Mouse (Mus musculus): ENCODE measurements around the gene Hoxd10.

The Hoxd10 gene

DNA sequence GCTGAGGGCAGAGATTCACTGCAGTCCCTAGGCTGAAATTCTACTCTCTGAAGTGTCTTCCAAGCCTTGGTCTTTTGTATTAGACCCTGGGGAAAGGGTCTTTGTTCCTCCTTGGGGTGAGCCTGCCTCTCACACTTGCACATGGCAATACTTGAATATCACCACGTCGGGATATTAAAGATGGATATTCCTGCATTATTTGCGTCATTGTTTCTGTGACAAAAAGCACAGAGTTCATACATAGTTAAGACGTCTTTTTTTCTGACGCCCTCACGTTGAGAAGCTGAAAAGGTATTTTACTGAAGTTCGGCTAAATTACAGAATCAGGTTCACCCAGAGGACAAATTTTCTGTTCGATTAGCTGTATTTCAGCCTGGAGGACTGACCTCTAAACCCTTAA is 38.6 kb downstream of the Hoxd10 start:
- DNase-seq (ENCODE audit: low read depth, low spot score): no peak

DNA sequence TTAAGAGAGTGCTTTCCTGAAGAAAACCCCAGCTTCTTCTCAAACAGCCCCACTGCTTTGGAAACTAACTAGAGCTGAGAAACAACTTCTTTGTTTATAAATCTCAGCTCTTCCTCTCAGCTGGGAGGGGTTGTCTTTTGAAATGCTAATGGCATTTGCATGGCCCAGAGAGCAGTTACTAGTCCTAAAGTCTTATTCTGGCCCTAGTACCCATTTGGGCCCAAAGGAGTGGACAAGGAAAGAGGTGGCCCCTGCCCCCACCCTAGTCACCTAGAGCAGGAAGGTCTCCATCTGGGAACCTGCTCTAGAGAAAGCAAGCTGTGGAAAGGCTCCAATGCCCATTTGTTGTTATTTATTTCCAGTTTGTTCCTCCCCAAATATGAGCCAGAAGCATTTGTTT is 39.3 kb downstream of the Hoxd10 start:
- no peak for DNase-seq (ENCODE audit: low read depth, low spot score)

DNA sequence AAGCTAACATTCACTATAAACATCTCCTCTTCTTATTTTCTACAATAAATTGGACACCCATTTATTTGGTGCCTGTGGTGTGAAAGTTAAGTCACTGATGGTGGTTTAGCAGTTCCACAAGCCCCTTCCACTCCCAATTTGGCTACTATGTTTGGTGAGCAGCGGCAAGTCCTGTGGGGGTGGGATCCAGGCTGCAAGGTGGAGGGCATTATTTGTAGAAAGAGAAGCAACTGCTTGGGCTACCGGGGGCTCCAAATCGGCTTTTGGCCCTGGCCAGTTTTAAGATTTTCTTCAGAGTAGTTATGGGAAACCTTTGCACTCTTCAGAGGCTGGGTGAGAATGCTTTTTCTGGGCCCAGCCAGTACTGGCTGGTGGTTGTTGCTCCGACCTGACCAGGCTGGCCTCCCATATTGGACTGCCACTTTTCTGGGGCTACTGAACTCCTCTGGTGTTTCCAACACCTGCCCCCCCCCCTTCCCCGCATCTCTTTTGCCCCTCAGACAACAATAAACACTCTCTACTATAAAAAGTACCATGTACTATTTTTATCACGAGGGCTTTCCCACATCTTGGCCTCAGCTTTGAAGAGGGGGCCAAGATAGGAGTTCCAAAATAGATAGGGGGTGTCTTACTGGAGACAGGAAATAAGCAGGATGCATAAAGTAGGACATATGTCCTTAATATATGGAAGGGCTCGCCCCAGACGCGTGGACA is 40.2 kb downstream of the Hoxd10 start:
- DNase-seq (ENCODE audit: low read depth, low spot score): no peak

DNA sequence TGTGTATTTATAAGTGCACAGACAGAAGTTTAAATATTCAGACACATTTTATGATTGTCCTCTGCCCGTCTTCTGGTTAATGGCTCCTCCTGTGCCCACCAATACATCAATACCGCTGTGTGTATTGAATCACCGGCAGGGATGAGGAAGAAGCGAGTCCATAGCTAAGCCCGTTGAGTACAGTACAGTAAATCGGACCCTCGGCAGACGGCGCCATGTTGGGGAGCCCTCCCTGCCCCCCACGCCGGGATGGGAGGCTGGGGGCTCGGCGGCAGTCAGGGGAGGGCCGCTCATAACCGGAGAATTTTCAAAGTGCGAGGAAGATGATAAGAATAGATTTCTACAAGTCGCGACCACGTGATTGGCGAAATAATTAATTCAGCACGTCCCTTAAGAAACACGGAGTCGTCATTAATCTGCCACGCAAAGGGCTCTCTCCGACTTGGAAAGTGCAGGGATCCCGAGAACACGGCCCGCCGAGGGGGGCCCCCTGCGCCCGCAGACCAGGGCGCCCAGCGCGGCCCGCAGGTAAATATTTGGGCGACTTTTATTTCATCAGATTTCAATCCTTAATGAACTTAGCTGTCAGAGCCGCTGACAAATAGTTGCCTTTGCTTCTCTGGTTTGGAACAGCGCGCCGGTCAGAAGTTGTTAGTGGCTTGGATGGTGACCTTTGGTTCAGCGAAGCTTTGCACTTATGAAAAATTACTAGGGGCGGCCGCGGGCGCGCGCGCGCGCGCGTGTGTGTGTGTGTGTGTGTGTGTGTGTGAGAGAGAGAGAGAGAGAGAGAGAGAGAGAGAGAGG is 41.0 kb downstream of the Hoxd10 start:
- no peak for DNase-seq (ENCODE audit: low read depth, low spot score)

DNA sequence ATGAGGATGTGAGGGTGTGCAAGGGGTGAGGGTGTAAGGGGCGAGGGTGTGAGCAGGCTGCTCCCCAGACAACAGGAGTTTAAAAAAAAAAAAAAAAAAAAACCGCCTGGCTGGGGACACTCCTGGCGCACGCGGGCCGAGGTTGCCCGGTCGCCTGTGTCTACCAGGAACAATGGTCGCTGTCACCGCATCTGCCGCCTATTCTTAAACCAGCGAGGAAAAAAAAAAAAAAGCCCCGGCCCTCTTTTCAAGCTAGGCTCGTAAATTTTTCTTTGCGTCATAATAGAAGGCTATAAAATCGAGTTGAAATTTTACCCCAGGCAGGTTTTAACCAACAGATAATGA is 41.6 kb downstream of the Hoxd10 start:
- DNase-seq (ENCODE audit: low read depth, low spot score): no peak

DNA sequence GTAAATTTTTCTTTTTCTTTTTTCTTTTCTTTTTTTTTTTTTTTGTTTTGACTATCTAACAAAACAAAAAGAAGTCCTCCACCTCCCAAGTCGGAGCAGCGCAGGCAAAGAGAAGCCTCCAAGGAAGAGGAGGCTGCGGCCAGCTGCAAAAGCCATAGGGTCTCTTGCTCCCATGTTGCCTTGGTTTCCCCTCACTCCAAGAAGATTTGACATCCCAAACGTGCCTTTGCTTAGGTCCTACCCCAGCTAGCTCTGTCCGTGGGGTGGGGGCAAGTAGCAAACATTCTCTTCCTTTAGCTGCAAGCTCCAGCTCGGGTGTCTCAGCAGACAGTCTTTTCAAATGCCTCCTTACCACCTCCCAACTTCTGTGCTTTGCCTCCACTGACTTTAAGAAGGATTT is 42.0 kb downstream of the Hoxd10 start:
- DNase-seq (ENCODE audit: low read depth, low spot score): no peak

DNA sequence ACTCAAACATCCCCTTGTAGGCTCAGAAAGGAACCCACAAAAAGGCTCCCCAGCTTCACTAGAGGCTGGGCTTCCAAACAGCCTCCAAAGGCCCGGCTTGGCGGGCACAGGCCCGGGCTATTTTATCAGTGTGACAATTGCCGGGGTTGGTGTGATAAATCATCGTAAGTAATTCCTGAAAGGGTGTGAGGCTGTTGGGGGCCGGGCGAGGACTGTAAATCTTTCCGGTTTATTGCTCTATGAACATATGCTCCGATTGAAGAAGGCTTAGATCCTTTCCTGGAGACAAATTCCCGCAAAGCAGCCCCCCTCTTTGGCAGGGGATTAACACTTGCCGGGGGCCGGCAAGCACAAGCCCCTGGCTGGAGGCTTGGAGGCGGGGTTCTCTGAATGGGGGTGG is 42.7 kb downstream of the Hoxd10 start:
- no peak for DNase-seq (ENCODE audit: low read depth, low spot score)

DNA sequence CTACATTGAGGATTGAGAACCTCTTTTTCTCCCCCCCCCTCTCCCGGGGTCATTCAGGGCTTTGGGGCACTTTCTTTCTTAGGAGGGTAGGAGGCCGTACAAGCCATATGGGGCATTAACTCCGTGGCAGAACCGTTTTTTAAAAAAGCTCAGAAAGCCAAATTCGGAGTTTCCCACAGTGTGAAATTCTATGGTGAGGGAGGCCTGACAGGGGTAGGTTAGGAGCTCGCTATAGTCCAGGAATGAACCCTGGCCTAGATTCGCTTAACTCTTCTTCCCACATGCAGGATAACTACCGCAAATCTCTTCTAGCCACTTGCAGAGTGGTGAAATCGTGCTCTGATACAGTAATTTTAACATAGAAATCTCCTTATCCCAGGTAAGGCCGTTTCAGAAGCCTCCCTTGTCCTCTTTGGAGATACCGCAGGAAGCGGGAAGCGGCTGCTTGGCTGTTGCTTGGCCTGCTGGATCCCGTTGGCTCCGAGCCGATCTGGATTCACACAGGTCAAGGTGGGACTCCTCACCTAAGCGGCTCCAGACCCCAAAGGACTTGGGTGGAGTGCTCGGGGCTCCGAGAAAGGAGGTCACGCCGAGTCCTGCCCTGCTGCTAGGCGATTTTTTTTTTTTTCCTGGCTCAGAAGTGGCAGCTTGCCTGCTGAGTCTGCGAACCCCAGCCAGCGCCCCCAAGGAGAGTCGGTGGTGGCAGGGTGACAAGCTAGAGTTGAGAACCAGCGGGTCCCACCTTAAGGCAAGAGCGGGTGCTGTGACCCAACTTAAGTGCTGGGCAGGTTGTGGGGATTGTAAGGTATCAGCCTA is 43.5 kb downstream of the Hoxd10 start:
- DNase-seq (ENCODE audit: low read depth, low spot score): no peak

DNA sequence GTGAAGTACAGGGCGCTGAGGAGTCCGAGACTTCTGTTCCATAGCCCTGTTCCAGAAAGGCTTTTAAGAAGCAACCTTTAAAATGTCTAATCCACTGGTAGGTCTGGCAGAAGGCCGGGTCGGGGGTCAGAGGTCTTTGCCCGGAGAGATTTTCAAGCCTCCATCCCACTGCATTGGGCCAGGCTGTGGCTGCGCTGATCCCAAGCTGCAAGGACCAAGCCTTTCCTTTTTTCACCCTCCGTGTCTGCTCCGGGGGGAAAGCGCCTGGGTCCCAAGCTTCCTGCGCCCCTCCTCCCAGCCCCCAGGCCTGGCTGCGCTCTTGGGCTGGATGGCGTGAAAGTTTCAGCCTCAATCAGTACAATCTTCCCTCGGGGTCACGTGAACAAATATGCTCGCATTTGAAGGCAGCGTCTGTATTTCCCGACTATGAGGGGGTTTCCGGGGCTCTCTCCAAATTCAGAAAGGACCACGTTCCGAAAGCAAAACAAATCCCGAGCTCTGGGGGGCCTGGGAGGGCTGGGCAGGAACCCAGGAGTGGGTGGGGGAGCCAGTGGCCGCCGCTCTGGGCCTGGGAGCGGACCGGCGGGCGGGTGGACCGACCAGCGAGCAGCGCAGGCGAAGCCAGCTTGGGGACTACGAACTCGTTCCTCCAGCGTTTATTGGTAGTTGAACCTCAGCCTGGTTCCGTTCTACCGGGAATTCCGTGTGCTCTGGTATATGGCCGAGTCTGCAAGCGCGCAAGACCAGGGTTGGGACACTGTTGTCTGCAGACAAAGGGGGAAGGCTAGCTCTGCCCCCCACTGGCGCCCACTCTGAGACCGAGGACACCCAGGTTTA is 44.3 kb downstream of the Hoxd10 start:
- no peak for DNase-seq (ENCODE audit: low read depth, low spot score)

DNA sequence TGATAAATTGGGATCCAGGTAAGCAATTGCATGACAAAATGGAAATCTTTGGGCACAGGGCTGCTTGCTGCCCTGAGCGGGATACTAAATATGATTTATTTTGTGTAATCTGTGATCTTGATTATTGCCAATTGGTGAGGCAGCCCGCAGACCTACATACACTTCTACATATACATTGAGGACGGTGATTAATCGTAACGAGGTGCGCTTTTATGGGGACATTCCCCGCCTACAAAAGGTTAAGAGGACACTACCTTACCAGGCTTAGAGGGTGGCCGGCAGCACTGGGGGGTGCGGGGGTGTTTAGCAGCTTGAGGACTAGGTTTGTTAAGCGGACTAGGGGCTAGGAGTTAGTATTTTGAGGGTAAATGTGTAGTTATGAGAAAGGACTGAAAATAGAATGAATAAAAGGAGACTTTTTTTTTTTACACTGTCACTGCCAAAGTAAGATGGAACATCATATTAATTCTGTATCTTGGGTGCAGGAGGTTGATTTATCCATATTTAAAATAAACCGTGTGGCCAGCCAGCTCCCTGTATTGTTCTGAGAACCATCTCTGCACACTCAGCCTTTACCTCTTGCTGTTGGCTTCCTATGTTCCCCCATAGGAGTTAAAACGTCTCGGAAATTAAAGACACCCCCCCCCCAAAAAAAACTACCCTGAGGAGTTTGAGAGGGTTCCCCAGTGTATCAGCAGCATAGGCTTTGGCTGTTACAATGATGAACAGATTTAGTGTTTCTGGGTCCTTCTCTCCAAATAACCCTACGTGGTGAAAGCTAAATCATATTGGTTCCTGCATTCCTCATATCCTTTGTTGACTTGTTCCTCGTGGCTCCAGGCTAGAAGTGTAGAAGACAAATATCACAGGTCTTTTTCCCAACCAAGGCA is 45.2 kb downstream of the Hoxd10 start:
- no peak for DNase-seq (ENCODE audit: low read depth, low spot score)

DNA sequence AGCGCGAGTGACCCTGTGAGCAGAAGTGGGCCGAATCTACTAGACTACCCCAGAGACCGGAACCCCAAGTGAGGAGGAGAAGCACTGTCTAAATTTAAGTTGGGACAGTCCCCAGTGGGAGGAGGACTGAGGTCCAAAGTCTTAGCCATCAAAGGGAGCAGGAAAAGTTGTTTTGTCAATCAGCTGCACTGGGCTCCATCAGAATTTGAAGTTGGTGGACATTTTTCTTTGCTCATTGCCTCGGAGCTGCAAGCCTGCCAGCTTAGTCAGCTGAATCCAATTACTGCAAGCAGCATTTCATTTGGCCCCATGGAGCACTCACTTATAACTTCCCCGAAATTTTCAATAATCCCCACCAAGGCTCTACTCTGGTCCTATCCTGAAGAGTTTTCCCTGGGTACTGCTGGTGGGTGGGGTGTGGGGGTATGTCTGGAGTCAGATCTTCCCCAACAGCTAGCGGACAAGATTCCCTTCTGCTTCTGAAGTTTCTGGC is 45.9 kb downstream of the Hoxd10 start:
- no peak for DNase-seq (ENCODE audit: low read depth, low spot score)

DNA sequence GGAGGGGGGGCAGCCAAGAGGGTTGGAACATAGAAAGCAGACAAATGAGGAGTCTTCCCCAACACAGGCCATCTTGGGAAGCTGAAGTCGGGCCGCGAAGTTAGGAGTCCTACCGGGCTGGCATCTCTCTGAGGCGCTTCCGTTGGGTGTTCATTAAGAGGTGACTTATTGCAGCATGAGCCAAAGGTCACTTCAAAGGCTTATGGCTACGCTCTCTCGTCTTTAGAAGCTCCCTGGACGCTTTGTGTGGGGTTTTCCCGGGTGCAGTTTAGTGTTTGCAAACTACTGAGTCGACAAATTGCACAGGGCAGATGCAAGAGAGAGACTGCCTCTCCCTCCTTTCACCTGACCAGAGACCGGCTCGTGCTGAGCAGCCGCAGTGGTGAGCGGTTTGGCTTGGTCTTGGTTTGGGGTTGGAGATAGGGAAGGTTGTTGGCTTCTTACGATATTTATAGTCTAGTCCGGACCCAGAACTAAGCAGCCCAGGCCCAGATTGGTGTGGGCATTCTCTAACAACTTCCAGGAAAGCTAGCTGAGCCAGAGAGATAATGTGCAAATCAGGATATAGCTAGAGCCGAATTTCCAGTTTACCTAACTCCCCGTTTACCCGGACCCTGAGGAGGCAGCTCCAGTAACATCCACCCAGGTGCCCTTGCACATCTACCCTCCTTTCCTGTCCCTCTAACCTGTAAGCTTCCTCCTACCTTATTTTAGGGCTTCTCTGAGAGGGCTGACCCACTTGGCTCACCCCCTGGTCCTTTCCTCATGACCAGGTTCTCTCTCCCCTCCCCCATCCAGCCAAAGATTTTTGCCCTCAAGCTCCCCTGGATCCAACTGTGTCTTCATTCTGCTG is 47.1 kb downstream of the Hoxd10 start:
- DNase-seq (ENCODE audit: low read depth, low spot score): no peak

DNA sequence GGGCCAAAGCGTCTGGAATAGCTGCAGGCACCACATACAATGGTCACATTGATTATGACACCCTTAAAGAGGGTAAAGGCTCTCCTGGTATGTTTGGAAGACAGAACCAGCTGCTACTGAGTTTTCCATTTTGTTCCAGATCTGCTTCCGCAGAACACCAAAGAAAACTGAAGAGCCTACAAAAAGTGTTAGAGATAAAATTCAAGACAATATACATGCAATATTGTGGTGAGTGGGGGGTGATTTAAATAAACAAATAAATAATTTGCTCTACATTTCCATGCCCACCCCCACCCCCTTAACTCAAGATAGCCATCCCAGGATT is 47.7 kb downstream of the Hoxd10 start:
- no peak for DNase-seq (ENCODE audit: low read depth, low spot score)

DNA sequence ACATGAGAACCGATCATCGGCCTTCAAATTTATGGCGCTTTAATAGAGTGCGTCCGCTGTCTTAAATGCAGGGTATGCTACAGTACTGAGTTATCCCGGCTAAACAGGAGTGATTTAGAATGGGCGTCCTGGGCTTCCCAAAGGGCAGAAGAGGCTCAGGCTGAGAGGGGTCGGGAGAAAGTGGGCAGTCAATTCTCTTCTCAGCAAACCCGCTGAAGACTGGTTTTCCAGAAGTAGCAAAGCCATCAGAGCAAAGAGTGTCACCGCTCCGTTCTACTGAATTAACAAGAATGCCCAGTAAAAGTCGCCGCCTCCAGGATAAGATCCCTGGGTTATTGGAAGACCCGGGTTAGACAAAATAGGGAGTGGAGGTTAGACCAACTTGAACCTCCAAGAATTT is 48.1 kb downstream of the Hoxd10 start:
- no peak for DNase-seq (ENCODE audit: low read depth, low spot score)

DNA sequence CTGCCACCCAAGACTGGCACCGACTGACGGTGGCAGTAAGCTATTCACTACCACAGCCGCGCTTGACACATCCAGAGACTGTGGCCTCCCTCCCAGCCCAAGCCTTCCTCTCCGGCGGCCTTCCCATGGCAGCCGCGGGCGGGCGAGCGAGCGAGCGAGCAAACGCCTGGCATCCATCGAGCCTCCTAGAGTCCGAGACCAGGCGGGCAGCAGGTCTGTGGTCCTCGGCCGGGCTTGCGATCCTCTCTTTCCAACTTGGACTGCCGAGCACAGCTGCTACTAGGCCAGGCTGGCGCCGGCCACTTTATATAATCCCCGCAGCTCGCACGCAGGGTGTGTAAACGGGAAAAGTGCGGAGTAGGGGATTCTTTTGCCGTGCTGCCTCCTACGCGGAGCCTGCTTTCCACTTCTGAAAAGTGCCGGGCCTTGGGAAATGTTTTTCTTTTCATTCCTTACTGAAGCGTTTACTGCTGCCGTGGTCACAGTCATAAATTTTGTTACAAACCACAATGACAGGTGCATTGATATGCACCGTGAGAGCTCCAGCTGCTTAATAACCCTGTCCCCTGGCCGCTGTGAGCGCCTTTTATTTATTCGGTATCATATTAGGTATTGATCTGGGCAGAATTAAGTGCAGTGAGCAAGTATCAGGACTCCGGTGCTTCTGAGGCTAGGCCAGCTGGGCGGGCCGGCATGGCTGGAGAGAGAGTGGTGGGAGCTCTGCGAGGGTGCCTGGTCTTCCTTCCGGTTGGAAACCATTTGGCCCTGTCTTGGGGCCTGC is 48.8 kb downstream of the Hoxd10 start:
- DNase-seq (ENCODE audit: low read depth, low spot score): no peak

DNA sequence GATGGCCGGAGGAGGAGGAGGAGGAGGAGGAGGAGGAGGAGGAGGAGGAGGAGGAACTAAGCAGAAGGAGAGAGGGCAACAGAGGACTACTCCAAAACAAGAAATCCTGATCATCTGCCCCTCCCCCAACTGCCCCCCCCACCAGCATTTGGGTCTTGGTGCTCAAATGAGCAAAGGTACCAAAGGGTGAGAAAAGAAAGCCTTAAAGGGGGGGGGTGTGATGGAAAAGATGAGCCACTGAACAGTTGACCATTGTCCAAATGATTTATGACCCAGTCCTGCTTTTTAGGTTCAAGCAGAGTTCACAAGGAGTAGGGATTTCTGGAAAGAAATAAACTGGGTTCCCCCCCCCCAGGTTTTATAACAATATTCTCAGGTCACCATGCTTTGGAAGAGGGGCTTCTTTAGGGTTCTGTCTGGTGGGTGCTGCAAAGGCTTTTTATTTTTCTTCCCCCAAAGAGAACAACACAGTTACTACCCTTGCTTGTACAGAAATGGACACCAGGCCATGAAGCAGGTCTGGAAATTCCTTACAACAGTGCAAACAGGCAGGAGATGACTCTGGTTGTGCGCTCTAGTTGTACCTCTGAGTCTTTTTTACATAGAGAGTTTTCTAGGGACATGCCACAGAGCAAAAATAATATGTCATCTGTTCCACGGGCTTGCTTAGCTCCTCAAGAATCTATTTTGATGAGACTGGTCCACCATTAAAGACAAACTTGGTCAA is 49.7 kb downstream of the Hoxd10 start:
- DNase-seq (ENCODE audit: low read depth, low spot score): no peak

DNA sequence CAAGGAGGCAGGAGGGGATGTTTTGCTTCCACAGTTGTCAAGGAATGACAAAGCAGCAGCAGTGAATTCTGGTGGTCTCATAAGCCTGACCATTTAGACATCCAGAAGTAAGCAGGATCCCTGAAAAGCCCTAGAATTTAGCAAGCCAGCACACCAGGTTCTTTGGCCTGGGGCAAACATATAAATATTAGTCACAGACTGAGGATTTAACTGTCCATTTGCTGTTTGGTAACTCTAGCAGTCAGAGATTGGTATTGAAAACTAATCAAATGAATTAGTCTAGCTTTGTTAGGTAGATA is 50.2 kb downstream of the Hoxd10 start:
- DNase-seq (ENCODE audit: low read depth, low spot score): no peak

Data from brain, adult 2 months (tissue).